Mouse (Mus musculus): Measurements from ENCODE around the gene Tbc1d30.

GRCm38 (mm10) chr10:121218616-121219015, 132.5 kb downstream of the Tbc1d30 start:
- TF ChIP-seq CTCF (IDR thresholded peaks at IDR 0.05; ENCODE audit: low read depth) = no peak
- TF ChIP-seq EP300 (optimal IDR thresholded peaks at IDR 0.05) = no peak
